Mouse (Mus musculus): ENCODE data around the gene Gm9844. TPM values are rescaled to one million over a fixed set of nuclear protein-coding genes. Genes with fewer than 3 reads are reported as not detected.

The Gm9844 gene
- polyA plus RNA-seq, 1 experiment from 2014 or later = 28.6 TPM

DNA sequence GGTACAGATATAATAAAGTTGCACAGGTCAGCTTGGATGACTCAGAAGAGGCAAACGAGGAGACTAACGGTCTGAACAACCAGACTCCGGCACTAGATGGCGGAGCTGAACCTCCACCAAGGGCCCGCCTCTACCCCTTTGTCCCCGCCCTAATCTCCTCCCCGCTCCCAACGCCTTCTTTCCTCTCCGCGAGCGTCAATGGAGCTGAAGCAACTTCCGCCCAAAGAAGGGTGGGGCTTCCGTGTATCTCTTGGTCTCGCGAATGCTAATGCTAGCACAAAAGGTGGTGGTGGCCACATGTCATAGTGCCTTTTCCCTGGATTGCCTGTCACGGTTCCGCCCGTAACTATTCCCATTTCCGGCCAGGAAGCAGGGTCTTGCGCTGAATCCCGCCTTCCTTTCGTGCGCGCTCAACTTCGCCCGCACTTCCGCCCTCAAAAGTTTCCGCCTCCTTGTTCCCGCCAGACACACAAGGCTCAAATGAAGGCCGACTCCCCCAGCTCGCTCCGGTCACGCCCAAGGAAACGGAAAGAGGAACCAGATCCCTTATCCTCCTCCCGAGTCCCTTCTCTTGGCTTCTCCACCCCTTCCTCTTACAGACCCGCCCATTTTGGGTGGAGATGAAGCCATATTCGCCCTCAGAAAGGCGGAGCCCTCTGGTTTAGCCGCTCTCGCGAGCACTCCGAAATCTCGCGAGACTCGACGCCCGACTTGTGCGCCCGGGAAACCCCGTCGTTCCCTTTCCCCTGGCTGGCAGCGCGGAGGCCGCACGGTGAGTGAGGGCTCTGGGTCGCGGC, 22.1 kb downstream of the Gm9844 start, which contains the start of gene Rps19:
Gene Rps19, plus strand, starts transcription at position 476 of the 797 bp plus-strand sequence.
- under 1% methylated on average over 57 of the region's 57 CpGs for WGBS
- Histone ChIP-seq H3K4me2 (ENCODE audit: low read length) (peak within 1 kb of the TSS; percentile 84), H3K4me3 (ENCODE audit: low read depth, low read length) (peak within 1 kb of the TSS; percentile 82), H3K36me3 (ENCODE audit: control insufficient read depth, insufficient read depth, low read length) (peaks cover 10% of the 10 kb centered on the region; the same call in 1 of the 2 replicates), H3K27me3 (ENCODE audit: control insufficient read depth, insufficient read depth, low read depth, low read length) (no peaks in the 10 kb centered on the region), H3K9ac (ENCODE audit: low read depth, low read length) (peak within 1 kb of the TSS; percentile 99), H3K27ac (ENCODE audit: low read length) (peak within 1 kb of the TSS; percentile 85), H3K9me3 (replicated peaks; ENCODE audit: control insufficient read depth, low read length, poor library complexity, severe bottlenecking) (no peaks in the 10 kb centered on the region), H3K4me1 (ENCODE audit: control insufficient read depth, insufficient read depth, low read length) (peaks cover 19% of the 10 kb centered on the region)
- ATAC-seq = peak; percentile 94

DNA sequence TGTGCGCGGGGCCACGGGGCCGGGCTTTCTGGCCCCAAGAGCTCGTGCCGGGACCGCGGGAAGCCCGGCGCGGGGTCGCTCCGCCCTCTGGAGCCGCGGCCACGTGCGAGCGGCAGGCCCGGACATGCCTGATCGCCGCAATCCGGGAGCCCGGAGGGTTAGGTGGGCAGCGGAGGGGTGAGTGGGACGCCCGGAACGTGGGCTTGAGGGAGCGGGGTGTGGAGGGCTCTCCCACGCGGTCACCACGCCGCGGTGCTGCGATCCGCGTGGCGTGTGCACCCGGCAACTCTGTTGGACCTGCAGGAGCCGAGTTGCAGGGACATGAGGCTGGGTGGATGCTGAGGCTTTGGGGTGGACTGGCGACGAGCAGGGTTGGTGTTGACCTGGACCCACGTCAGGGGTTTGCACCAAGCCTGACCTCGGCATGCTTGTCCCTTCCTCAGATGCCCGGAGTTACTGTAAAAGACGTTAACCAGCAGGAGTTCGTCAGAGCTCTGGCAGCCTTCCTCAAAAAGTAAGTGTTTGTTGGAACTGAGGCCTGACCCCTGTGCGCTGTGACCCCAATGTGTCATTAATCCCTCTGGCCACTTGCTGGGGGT, 22.8 kb downstream of the Gm9844 start:
- under 1% methylated on average over 39 of the region's 47 CpGs for WGBS
- peak overlapping the region; percentile 82 for H3K4me3 ChIP-seq (ENCODE audit: low read depth, low read length)
- ATAC-seq = peak; percentile 2; the same call in 1 of the 2 replicates
- no peaks in the 10 kb centered on the region for H3K9me3 ChIP-seq (replicated peaks; ENCODE audit: control insufficient read depth, low read length, poor library complexity, severe bottlenecking)
- peak overlapping the region; percentile 85 for H3K27ac ChIP-seq (ENCODE audit: low read length)
- peak overlapping the region; percentile 84 for H3K4me2 ChIP-seq (ENCODE audit: low read length)
- peaks cover 19% of the 10 kb centered on the region for H3K4me1 ChIP-seq (ENCODE audit: control insufficient read depth, insufficient read depth, low read length)
- H3K36me3 ChIP-seq (ENCODE audit: control insufficient read depth, insufficient read depth, low read length) = peaks cover 14% of the 10 kb centered on the region; the same call in 1 of the 2 replicates
- no peaks in the 10 kb centered on the region for H3K27me3 ChIP-seq (ENCODE audit: control insufficient read depth, insufficient read depth, low read depth, low read length)
- H3K9ac ChIP-seq (ENCODE audit: low read depth, low read length) = peak overlapping the region; percentile 99

DNA sequence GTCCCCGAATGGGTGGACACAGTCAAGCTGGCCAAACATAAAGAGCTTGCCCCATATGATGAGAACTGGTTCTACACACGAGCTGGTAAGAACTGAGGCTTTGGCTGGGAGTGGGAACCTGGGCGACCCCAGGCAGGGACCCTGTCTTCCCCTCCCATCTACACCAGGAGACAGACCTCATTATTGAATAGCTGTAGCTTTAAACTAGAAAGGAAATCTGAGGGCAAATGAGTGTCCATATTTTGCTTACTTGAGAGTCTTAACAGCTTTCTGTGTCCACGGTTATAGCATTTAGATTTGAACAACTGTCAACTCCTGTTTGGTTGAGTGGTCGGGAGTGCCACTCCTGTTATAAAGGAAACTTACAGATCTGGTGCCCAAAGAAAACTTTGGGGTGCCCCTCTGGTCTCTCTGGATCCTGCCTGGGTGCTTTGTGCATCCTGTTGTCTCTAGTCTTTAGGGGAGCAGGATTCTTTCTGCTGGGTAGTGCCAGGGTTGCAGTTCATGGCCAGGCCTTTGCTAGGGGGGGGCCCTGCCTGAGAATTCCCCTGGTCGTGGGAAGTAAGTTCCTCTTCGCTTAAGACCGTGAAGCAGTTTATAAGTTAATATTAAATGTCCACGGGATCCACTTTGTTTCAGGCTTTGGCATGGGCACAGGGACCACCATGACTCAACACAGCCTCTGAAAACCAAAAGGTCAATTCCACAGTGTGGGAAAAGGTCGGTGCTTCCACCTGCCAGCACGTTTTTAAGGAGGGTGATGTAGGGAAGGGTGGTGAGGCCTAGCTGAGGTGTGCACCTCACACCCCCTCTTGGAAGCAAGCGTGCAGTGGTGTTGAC, 23.7 kb downstream of the Gm9844 start:
- no peak overlapping the region for H3K27ac ChIP-seq (ENCODE audit: low read length)
- peaks cover 16% of the 10 kb centered on the region; the same call in 1 of the 2 replicates for H3K36me3 ChIP-seq (ENCODE audit: control insufficient read depth, insufficient read depth, low read length)
- no peaks in the 10 kb centered on the region for H3K27me3 ChIP-seq (ENCODE audit: control insufficient read depth, insufficient read depth, low read depth, low read length)
- H3K9ac ChIP-seq (ENCODE audit: low read depth, low read length) = peak overlapping the region; percentile 99
- no peak for ATAC-seq
- H3K9me3 ChIP-seq (replicated peaks; ENCODE audit: control insufficient read depth, low read length, poor library complexity, severe bottlenecking) = no peaks in the 10 kb centered on the region
- peaks cover 19% of the 10 kb centered on the region for H3K4me1 ChIP-seq (ENCODE audit: control insufficient read depth, insufficient read depth, low read length)
- WGBS = 48% methylated on average over 12 of the region's 12 CpGs
- H3K4me3 ChIP-seq (ENCODE audit: low read depth, low read length) = peak overlapping the region; percentile 82
- H3K4me2 ChIP-seq (ENCODE audit: low read length) = peak overlapping the region; percentile 84

DNA sequence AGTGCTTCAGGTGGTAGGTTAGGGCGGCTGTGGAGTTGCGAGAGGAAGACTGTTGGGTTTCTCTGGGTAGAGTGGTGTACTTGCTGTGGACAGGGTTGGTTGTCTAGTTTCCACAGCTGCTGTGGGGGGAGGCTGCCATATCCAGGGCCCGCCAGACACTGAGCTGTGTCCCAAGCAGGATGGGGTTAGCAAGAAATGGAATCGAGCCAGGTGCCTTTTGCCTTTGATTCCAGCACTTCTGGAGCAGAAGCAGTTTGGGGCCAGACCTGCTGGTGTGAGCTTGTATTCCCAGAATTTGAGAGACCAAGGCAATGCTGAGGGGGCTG, 24.3 kb downstream of the Gm9844 start:
- no peak overlapping the region for H3K4me3 ChIP-seq (ENCODE audit: low read depth, low read length)
- H3K27ac ChIP-seq (ENCODE audit: low read length) = no peak overlapping the region
- peaks cover 16% of the 10 kb centered on the region; the same call in 1 of the 2 replicates for H3K36me3 ChIP-seq (ENCODE audit: control insufficient read depth, insufficient read depth, low read length)
- peaks cover 19% of the 10 kb centered on the region for H3K4me1 ChIP-seq (ENCODE audit: control insufficient read depth, insufficient read depth, low read length)
- no peaks in the 10 kb centered on the region for H3K27me3 ChIP-seq (ENCODE audit: control insufficient read depth, insufficient read depth, low read depth, low read length)
- ATAC-seq = no peak
- 74% methylated on average over 4 of the region's 4 CpGs for WGBS
- H3K9ac ChIP-seq (ENCODE audit: low read depth, low read length) = peak overlapping the region; percentile 99; the same call in 1 of the 2 replicates
- H3K4me2 ChIP-seq (ENCODE audit: low read length) = peak overlapping the region; percentile 84
- no peaks in the 10 kb centered on the region for H3K9me3 ChIP-seq (replicated peaks; ENCODE audit: control insufficient read depth, low read length, poor library complexity, severe bottlenecking)

DNA sequence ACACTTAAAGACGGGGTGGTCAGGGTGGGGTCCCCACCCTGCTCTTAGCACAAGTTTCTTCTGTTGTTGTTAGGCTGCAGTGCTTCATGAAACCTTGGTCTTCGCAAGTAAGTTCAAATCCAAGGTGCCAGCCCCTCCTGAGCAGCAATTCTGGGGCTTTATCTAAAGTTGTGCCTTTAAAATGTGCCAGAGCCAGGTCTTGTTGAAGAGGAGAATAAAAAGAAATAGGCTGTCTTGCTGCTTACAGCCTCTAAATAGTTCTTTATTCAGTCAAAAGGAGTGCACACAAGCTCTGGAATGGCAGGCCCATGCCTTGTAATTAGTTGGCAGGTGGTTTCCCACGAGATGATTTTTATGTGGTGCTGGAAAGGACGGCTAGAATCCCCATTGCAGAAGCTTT, 25.1 kb downstream of the Gm9844 start:
- ATAC-seq = no peak
- H3K36me3 ChIP-seq (ENCODE audit: control insufficient read depth, insufficient read depth, low read length) = peaks cover 16% of the 10 kb centered on the region; the same call in 1 of the 2 replicates
- H3K9me3 ChIP-seq (replicated peaks; ENCODE audit: control insufficient read depth, low read length, poor library complexity, severe bottlenecking) = no peaks in the 10 kb centered on the region
- no peak overlapping the region for H3K4me2 ChIP-seq (ENCODE audit: low read length)
- no peak overlapping the region for H3K27ac ChIP-seq (ENCODE audit: low read length)
- no peaks in the 10 kb centered on the region for H3K27me3 ChIP-seq (ENCODE audit: control insufficient read depth, insufficient read depth, low read depth, low read length)
- WGBS = 78% methylated on average over 4 of the region's 4 CpGs
- H3K9ac ChIP-seq (ENCODE audit: low read depth, low read length) = peak overlapping the region; percentile 22; the same call in 1 of the 2 replicates
- peaks cover 19% of the 10 kb centered on the region for H3K4me1 ChIP-seq (ENCODE audit: control insufficient read depth, insufficient read depth, low read length)
- no peak overlapping the region for H3K4me3 ChIP-seq (ENCODE audit: low read depth, low read length)

DNA sequence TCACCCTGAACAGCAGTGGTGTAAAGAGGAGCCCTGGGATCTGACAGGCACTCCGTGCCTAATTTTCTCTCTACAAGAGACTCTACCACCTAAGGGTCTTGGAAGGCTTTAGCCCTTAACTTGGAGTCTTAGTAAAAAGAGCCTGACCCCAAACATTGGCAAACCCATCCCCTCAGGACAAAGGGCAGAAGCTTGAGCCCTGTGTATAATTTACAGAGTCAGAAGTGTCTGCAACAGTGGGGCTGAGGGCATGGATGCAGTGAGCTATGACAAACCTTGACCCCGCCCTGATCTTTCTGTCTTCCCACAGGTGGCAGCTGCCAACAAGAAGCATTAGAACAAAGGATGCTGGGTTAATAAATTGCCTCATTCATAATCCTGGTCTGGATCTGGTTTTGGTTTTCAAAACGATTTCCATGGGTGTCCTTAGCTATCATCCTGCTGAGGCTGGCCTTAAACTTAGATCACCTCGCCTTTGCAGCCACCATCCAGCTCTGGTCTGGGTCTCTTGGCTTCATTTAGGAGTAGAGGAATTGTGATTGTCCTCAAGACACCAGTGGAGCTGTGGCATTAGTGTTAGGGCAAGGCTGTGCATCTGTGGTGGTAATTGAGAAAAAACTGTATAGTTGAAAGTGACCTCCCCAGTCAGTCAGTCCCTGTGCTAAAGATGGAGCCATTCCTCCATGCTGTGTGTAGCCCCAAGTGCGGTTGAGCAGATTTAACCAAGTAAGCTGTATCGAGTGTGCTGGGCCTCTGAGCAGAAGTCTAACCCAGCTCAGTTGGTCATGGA, 27.6 kb downstream of the Gm9844 start:
- no peaks in the 10 kb centered on the region for H3K9me3 ChIP-seq (replicated peaks; ENCODE audit: control insufficient read depth, low read length, poor library complexity, severe bottlenecking)
- ATAC-seq = no peak

DNA sequence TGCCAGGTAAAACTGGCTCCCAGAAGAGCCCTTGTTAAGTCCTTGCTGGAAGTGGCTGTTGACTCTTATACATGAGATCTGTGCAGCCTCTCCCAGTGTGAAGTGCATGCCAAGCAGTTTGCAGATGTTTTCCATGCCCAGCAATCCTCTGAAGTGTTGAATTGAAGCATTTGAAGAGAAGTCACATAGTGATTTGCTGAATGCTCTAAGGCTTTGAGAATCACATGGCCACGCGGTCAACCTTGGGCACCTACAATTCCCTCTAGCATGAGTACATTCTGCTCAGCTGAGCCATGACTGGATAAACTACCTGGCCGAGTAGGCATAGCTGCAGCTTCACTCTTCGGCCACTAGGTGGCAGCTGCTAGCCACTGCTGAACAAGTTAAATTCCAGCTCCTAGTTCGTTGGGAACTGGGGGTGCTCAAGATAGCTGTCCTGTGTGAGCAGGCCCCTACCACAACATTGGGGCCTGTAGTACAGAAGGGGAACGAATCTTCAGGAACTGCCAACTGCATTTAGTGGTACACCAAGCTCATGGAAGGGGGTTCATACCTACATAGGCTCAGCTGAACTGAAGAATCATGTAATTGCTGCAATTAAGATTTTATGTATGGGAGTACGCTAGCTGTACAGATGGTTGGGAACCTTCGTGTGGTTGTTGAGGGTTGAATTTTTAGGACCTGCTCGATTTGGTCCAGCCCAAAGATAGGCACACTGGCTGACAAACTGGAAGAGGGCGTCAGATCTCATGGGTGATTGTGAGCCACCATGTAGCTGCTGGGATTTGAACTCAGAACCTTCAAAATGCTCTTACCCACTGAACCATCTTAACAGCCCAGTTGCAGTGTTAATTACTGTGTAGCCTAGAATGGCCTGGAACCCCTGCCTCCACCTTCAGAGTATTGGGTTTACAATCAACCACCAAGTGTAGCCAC, 28.5 kb downstream of the Gm9844 start:
- WGBS = 30% methylated on average over 10 of the region's 10 CpGs
- H3K4me1 ChIP-seq (ENCODE audit: control insufficient read depth, insufficient read depth, low read length) = peaks cover 13% of the 10 kb centered on the region
- H3K36me3 ChIP-seq (ENCODE audit: control insufficient read depth, insufficient read depth, low read length) = peaks cover 16% of the 10 kb centered on the region; the same call in 1 of the 2 replicates
- no peak overlapping the region for H3K4me2 ChIP-seq (ENCODE audit: low read length)
- no peak overlapping the region for H3K4me3 ChIP-seq (ENCODE audit: low read depth, low read length)
- no peaks in the 10 kb centered on the region for H3K9me3 ChIP-seq (replicated peaks; ENCODE audit: control insufficient read depth, low read length, poor library complexity, severe bottlenecking)
- H3K27me3 ChIP-seq (ENCODE audit: control insufficient read depth, insufficient read depth, low read depth, low read length) = no peaks in the 10 kb centered on the region
- peak; percentile 47 for ATAC-seq
- no peak overlapping the region for H3K9ac ChIP-seq (ENCODE audit: low read depth, low read length)
- no peak overlapping the region for H3K27ac ChIP-seq (ENCODE audit: low read length)

More for the DNA sequence above, 27.6 kb downstream of the Gm9844 start:
- Histone ChIP-seq H3K36me3 (ENCODE audit: control insufficient read depth, insufficient read depth, low read length) (peaks cover 16% of the 10 kb centered on the region; the same call in 1 of the 2 replicates), H3K27me3 (ENCODE audit: control insufficient read depth, insufficient read depth, low read depth, low read length) (no peaks in the 10 kb centered on the region), H3K4me2 (ENCODE audit: low read length) (no peak overlapping the region), H3K4me3 (ENCODE audit: low read depth, low read length) (no peak overlapping the region), H3K4me1 (ENCODE audit: control insufficient read depth, insufficient read depth, low read length) (peaks cover 19% of the 10 kb centered on the region), H3K9ac (ENCODE audit: low read depth, low read length) (no peak overlapping the region), H3K27ac (ENCODE audit: low read length) (no peak overlapping the region)
- WGBS = 83% methylated on average over 6 of the region's 6 CpGs

All from midbrain, embryonic 16.5 days (tissue).